Mouse (Mus musculus) cerebellum, adult 2 months (tissue): ENCODE results near the gene Stx1b. TPM values are rescaled to one million over a fixed set of nuclear protein-coding genes. Genes with fewer than 3 reads are reported as not detected.
A peak's percentile ranks its signal among the peaks of the same experiment; 100 is the strongest.

ENCODE experiments used
- DNase-seq, 2 experiments: peaks; one replicate each; pipeline ENCODE4 v3.0.0; 2021
- H3K27ac ChIP-seq: fragments of 200-500 bp; 2 replicates; pipeline ENCODE4 v1.5.1; 2012; ENCODE audit warnings: low read length, control low read depth, inconsistent platforms; ENCODE audit not compliant: insufficient read depth
- H3K27me3 ChIP-seq: fragments of 200-500 bp; 2 replicates; pipeline ENCODE4 v1.6.1; 2012; ENCODE audit warnings: inconsistent platforms, mild to moderate bottlenecking, low read length, moderate library complexity; ENCODE audit not compliant: control insufficient read depth, insufficient read depth
- H3K4me1 ChIP-seq: fragments of 200-500 bp; 2 replicates; pipeline ENCODE4 v1.6.1; 2011; ENCODE audit warnings: low read length; ENCODE audit not compliant: control insufficient read depth, insufficient read depth
- H3K4me3 ChIP-seq: fragments of 200-500 bp; replicated peaks from 2 replicates; pipeline ENCODE3; 2011; ENCODE audit warnings: mild to moderate bottlenecking, low read depth, low read length, control low read depth; ENCODE audit not compliant: insufficient read depth
- CTCF ChIP-seq: fragments of 200-500 bp; IDR thresholded peaks from 2 replicates; pipeline ENCODE4 v1.5.1; 2011; ENCODE audit warnings: low read depth, mild to moderate bottlenecking, control low read depth, low read length, moderate library complexity, borderline replicate concordance; ENCODE audit not compliant: insufficient read depth
- POLR2A ChIP-seq: fragments of 200-500 bp; IDR thresholded peaks from 2 replicates; pipeline ENCODE4 v1.6.1; 2011; ENCODE audit warnings: low read length, control low read depth, borderline replicate concordance; ENCODE audit not compliant: insufficient read depth
- WGBS: fragments of 180-500 bp; shearing (Covaris S2); methylation state at CpG from one replicate; pipeline ENCODE4 v1.1.7; 2018; 5-methylcytosine and 5-hydroxymethylcytosine counted together
- polyA plus RNA-seq: library from polyadenylated mRNA; depleted of rRNA; stranded (reverse); fragments of >200 nt; gene quantifications from 2 replicates; pipeline ENCODE4 v1.2.3, GENCODE M21; 2012

Stx1b gene
- polyA plus RNA-seq, 1 experiment: 452 TPM

DNA sequence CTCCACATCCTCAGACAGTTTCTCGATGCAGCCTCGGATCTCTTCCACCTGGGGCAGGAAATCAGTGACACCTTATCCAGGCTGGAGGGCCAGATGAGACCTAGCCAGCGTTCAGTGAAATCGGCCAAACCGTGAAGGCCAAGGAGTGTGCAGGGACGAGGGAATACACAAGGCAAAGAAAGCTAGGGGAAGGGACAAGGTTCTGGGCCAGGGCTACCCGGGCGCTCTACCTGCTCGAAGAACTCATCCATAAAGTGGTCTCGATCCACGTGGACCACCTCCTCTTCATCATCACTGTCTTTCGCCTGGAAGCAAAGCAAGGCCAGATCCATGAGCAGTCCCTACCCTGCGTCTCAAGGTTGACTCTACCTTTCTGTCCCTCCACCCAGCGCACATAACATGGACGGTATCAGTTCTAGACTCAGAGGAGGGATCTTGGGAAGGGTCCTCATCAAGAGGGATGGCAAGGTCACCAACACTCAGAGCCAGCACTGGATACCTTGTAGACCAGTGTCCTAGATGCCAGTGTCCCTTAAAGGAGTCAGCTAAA, 9.2 kb downstream of the Stx1b start:
- Histone ChIP-seq H3K4me1 (peaks cover 58% of the 10 kb centered on the region), H3K27ac (peak overlapping the region; percentile 90), H3K4me3 (no peak overlapping the region), H3K27me3 (no peaks in the 10 kb centered on the region)
- TF ChIP-seq CTCF (no peak), POLR2A (no peak)
- DNase-seq: no peak
- WGBS: 60% methylated on average over 15 of the region's 15 CpGs

DNA sequence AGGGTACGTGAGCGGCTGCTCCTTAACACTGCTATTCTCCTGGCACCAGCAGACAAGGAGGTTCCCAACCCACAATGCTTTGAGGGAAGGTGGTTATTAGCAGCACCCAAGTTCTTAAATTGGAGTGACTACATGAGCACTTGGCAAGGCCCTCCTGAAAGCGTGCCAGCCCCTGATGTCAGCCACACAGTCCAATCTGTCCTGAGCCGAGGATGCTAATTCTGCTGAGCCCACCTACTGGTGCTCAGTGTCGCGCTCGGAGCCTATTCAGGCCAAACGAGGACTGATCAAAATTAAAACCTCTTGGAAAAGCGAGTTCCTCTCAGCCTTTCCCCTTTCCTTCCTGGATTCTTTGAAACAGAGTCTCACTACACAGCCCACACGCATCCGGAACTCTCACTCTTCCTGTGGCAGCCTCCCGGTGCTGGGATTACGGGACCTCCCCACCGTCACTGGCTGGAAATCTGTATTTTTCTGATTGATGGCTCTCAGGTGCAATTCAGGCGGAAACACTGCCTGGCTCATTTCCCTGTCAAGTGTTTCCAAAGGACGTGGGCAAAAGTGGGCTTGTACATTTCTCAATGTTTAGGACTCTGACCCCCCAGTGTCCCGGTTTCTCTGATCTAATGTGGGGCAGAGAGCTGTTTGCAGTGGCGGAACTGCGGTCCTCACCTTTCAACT, 10.0 kb downstream of the Stx1b start:
- Histone ChIP-seq H3K4me3 (peak overlapping the region; percentile 1), H3K27me3 (no peaks in the 10 kb centered on the region), H3K4me1 (peaks cover 54% of the 10 kb centered on the region), H3K27ac (peak overlapping the region; percentile 90)
- 12% methylated on average over 19 of the region's 19 CpGs for WGBS
- peak; percentile 98 to 99 for DNase-seq
- TF ChIP-seq CTCF (no peak), POLR2A (peak; percentile 37; the same call in 1 of the 2 replicates)

DNA sequence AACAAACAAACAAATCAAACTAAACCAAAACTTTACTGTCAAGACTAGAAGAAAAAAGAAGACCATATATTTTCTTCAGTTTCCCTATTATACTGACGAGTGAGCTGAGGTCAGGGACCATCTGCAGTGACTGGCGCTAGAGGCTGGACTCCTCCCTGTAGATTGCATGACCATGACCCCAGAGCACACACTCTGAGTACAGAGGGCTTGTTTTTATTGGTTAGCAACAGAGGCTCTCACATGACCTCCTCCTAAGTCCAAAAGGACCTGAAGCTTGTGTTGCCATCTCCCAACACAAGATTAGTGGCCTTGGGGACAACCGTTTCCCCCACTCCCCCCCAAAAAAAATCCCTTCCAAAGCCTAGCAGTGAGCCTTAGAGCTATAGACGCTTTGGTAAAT, 10.5 kb downstream of the Stx1b start:
- Histone ChIP-seq H3K4me1 (peaks cover 52% of the 10 kb centered on the region), H3K27me3 (no peaks in the 10 kb centered on the region), H3K27ac (peak overlapping the region; percentile 90), H3K4me3 (no peak overlapping the region)
- WGBS: 12% methylated on average over 4 of the region's 4 CpGs
- TF ChIP-seq CTCF: no peak
- TF ChIP-seq POLR2A: no peak
- DNase-seq: no peak

DNA sequence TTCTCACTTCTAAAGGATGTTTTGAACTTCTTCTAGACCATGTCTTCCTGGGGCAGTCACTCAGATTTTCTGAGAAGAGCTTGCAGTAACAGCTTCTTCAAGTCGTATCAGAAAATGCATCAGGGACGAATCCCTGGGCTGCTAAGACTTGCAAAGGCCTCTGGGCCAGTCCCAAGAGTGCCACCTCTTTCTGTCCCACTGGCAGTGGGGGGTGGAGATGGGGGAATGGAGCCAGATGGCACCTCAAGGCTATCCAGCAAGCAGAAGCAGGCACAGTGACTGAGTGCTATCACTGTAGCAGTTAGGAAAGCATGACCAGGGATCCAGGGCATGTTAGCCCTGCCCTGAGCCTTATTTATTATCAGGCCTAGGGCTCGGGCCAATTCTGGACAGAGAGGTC, 12.1 kb downstream of the Stx1b start:
- peaks cover 44% of the 10 kb centered on the region for H3K4me1 ChIP-seq
- H3K4me3 ChIP-seq: no peak overlapping the region
- no peaks in the 10 kb centered on the region for H3K27me3 ChIP-seq
- H3K27ac ChIP-seq: peak overlapping the region; percentile 34; the same call in 1 of the 2 replicates
- 25% methylated on average over 3 of the region's 3 CpGs for WGBS
- TF ChIP-seq POLR2A (no peak), CTCF (no peak)
- DNase-seq: peak; percentile 62 to 69

DNA sequence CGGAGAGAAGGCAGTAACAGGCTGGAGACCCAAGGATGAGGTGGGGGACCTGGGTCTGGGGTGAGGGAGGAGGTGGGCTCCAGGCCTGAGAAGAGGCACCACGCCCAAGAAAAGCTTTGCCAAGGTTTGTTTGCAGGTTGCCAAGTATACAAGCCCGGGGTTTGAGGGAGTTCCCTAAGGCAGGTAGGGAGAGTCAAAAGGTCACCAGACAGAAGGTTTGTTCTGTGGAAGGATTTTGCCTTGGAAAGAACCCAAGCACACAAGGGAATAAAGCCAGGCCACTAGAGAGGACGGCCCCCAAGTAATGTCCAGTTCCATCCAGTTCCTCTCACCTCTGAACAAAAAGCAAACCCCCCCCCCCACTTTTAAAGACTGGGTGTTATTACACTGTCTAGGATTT, 13.1 kb downstream of the Stx1b start:
- 41% methylated on average over 4 of the region's 4 CpGs for WGBS
- Histone ChIP-seq H3K27ac (no peak overlapping the region), H3K4me1 (peaks cover 39% of the 10 kb centered on the region), H3K27me3 (no peaks in the 10 kb centered on the region), H3K4me3 (no peak overlapping the region)
- no peak for DNase-seq
- TF ChIP-seq POLR2A: no peak
- no peak for TF ChIP-seq CTCF

DNA sequence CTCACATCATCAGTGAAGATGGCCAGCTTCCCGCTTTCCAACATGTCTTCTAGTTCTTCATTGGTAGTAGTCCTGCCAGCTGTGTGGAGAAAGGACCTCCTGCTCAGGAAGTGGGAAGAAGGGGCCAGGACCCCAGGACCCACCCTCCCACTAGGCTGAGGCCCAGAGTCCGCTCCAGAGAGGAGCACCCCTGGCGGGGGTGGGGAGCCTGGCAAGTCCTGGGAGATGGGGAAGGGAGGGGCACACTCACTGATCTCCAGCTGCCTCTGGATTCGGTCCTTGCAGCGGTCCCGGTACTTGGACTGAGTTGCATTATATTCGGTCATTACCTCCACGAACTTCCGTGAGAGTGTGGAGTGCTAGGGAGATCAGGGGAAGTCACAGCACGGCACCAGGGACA, 13.7 kb downstream of the Stx1b start:
- Histone ChIP-seq H3K27ac (no peak overlapping the region), H3K27me3 (no peaks in the 10 kb centered on the region), H3K4me1 (peaks cover 34% of the 10 kb centered on the region), H3K4me3 (no peak overlapping the region)
- no peak for TF ChIP-seq POLR2A
- no peak for TF ChIP-seq CTCF
- no peak for DNase-seq
- 72% methylated on average over 10 of the region's 10 CpGs for WGBS

DNA sequence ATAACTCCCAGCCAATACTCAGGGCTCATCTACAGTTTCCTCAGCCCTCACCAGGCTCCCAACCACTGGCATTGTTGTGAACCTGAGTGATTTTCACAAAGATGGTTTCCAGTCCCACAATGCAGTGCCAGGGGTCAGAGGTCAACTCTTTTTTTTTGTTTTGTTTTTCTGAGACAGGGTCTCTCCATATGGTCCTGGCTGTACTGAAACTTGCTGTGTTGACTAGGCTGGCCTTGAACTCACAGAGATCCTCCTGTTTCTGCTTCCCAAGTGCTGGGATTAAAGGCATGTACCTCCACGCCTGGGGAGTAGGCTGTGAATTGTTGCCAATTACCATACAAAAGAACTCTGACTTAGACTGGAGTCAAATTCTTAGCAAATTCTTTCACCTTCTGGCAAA, 14.5 kb downstream of the Stx1b start:
- Histone ChIP-seq H3K27ac (no peak overlapping the region), H3K4me1 (peaks cover 28% of the 10 kb centered on the region), H3K4me3 (no peak overlapping the region), H3K27me3 (no peaks in the 10 kb centered on the region)
- TF ChIP-seq POLR2A (no peak), CTCF (no peak)
- WGBS: 85% methylated on average over 1 of the region's 1 CpGs
- DNase-seq: no peak

DNA sequence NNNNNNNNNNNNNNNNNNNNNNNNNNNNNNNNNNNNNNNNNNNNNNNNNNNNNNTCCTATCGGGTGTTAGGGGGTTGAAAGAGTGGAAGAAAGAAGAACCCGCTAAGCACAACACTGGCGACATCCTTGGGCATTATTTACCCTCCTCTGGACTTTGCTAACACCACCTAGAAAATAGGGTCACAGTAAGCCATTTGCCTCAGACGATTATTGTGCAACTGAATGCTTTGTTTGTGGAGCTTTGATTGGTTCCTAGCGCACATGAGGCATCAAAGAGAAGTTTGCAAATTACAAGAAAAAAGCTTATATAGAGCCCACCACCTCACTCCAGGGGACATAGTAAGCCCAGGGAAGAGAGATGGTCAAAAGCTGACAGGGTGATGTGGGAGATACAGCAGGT, 15.5 kb downstream of the Stx1b start:
- no peak for DNase-seq
- Histone ChIP-seq H3K4me3 (no peak overlapping the region), H3K27ac (no peak overlapping the region), H3K27me3 (no peaks in the 10 kb centered on the region), H3K4me1 (peaks cover 32% of the 10 kb centered on the region)
- TF ChIP-seq POLR2A: no peak
- 83% methylated on average over 5 of the region's 5 CpGs for WGBS
